Mouse (Mus musculus): Measurements from ENCODE around the gene Gabrr1. TPM values are rescaled to one million over a fixed set of nuclear protein-coding genes. Genes with fewer than 3 reads are reported as not detected.
"Not testable (repeated sequence)": the region's sequence is repeated elsewhere in the genome, so short reads cannot be mapped to it uniquely, and the experiment has no call there.

The Gabrr1 gene
- 0.15 and 0.19 TPM in 2 replicates for polyA plus RNA-seq (2012; rRNA removed)

GRCm38 (mm10) chr4:33132221-33132620 is at the start of gene Gabrr1:
TSS of gene Gabrr1 (plus strand) at chr4:33132521.
- WGBS, result 52% methylated on average over 11 of the region's 11 CpGs
- no peak for DNase-seq (ENCODE audit: low read depth, low spot score)

GRCm38 (mm10) chr4:33099118-33099694 is 33.1 kb upstream of the Gabrr1 start:
- no peak for DNase-seq (ENCODE audit: low read depth, low spot score)
- WGBS, result 69% methylated on average over 6 of the region's 6 CpGs

GRCm38 (mm10) chr4:33109720-33110458 is 22.4 kb upstream of the Gabrr1 start:
- 50% methylated on average over 14 of the region's 14 CpGs for WGBS
- no peak for DNase-seq (ENCODE audit: low read depth, low spot score)

GRCm38 (mm10) chr4:33110845-33111244 is 21.5 kb upstream of the Gabrr1 start:
- no peak for DNase-seq (ENCODE audit: low read depth, low spot score)
- WGBS, result 79% methylated on average over 7 of the region's 7 CpGs

- 75% methylated on average over 9 of the region's 9 CpGs for WGBS
- no peak for DNase-seq (ENCODE audit: low read depth, low spot score)
These were observed 21.0 kb upstream of the Gabrr1 start for GRCm38 (mm10) chr4:33111358-33111757.

GRCm38 (mm10) chr4:33112866-33113265 is 19.5 kb upstream of the Gabrr1 start:
- WGBS, result 88% methylated on average over 14 of the region's 14 CpGs
- not testable (repeated sequence) for DNase-seq (ENCODE audit: low read depth, low spot score)

- peak; percentile 28 for DNase-seq (ENCODE audit: low read depth, low spot score)
- 1% methylated on average over 3 of the region's 3 CpGs for WGBS
These were observed 13.2 kb upstream of the Gabrr1 start for GRCm38 (mm10) chr4:33119118-33119517.

- 68% methylated on average over 6 of the region's 6 CpGs for WGBS
- no peak for DNase-seq (ENCODE audit: low read depth, low spot score)
These were observed 7.8 kb upstream of the Gabrr1 start for GRCm38 (mm10) chr4:33124493-33124892.

GRCm38 (mm10) chr4:33125409-33126084 is 6.8 kb upstream of the Gabrr1 start:
- no peak for DNase-seq (ENCODE audit: low read depth, low spot score)
- 45% methylated on average over 10 of the region's 10 CpGs for WGBS

- no peak for DNase-seq (ENCODE audit: low read depth, low spot score)
- 25% methylated on average over 20 of the region's 20 CpGs for WGBS
These were observed 14.5 kb downstream of the Gabrr1 start for GRCm38 (mm10) chr4:33146679-33147291.

- DNase-seq (ENCODE audit: low read depth, low spot score), result peak; percentile 22
- 6% methylated on average over 2 of the region's 2 CpGs for WGBS
These were observed 15.5 kb downstream of the Gabrr1 start for GRCm38 (mm10) chr4:33147825-33148224.

GRCm38 (mm10) chr4:33149150-33149549 is 16.8 kb downstream of the Gabrr1 start:
- 82% methylated on average over 7 of the region's 7 CpGs for WGBS
- DNase-seq (ENCODE audit: low read depth, low spot score), result no peak

- DNase-seq (ENCODE audit: low read depth, low spot score), result no peak
- 84% methylated on average over 26 of the region's 26 CpGs for WGBS
These were observed 20.0 kb downstream of the Gabrr1 start for GRCm38 (mm10) chr4:33152087-33153038.

- no peak for DNase-seq (ENCODE audit: low read depth, low spot score)
- 81% methylated on average over 5 of the region's 5 CpGs for WGBS
These were observed 51.2 kb downstream of the Gabrr1 start for GRCm38 (mm10) chr4:33183477-33183876.

- no peak for DNase-seq (ENCODE audit: low read depth, low spot score)
- WGBS, result 12% methylated on average over 9 of the region's 9 CpGs
These were observed 55.8 kb downstream of the Gabrr1 start for GRCm38 (mm10) chr4:33188164-33188563.

- no peak for DNase-seq (ENCODE audit: low read depth, low spot score)
- under 1% methylated on average over 122 of the region's 123 CpGs for WGBS
These were observed 56.7 kb downstream of the Gabrr1 start for GRCm38 (mm10) chr4:33188781-33189734.

GRCm38 (mm10) chr4:33189735-33190036 is 57.4 kb downstream of the Gabrr1 start, which contains the start of gene Pm20d2:
TSS of gene Pm20d2 (minus strand) at chr4:33189737.
- WGBS, result 16% methylated on average over 6 of the region's 6 CpGs
- DNase-seq (ENCODE audit: low read depth, low spot score), result no peak

GRCm38 (mm10) chr4:33198117-33198516 is 65.8 kb downstream of the Gabrr1 start:
- 25% methylated on average over 2 of the region's 2 CpGs for WGBS
- DNase-seq (ENCODE audit: low read depth, low spot score), result no peak
